Mouse (Mus musculus) heart, adult 2 months (tissue): ENCODE results near the gene Pml. TPM values are rescaled to one million over a fixed set of nuclear protein-coding genes. Genes with fewer than 3 reads are reported as not detected.

ENCODE experiments used
- DNase-seq, 2 experiments: peaks; one replicate each; pipeline ENCODE4 v3.0.0; 2021
- H3K27ac ChIP-seq: fragments of 200-600 bp; 2 replicates; pipeline ENCODE4 v1.8.1; 2022
- H3K27me3 ChIP-seq: fragments of 200-500 bp; 2 replicates; pipeline ENCODE4 v1.6.1; 2012; ENCODE audit warnings: mild to moderate bottlenecking, low read length, inconsistent platforms, mixed read lengths; ENCODE audit not compliant: control insufficient read depth, insufficient read depth
- H3K36me3 ChIP-seq: fragments of 200-500 bp; 2 replicates; pipeline ENCODE4 v1.6.1; 2012; ENCODE audit warnings: low read length, inconsistent platforms; ENCODE audit not compliant: control insufficient read depth, insufficient read depth
- H3K4me1 ChIP-seq: fragments of 200-500 bp; 2 replicates; pipeline ENCODE4 v1.6.1; 2011; ENCODE audit warnings: low read length; ENCODE audit not compliant: control insufficient read depth, insufficient read depth
- H3K4me3 ChIP-seq: fragments of 200-600 bp; 2 replicates; pipeline ENCODE4 v1.8.1; 2022
- H3K79me2 ChIP-seq: fragments of 200-500 bp; replicated peaks from 2 replicates; pipeline ENCODE4 v1.6.1; 2012; ENCODE audit warnings: mild to moderate bottlenecking, inconsistent platforms, low read length, moderate library complexity, mixed read lengths; ENCODE audit not compliant: control insufficient read depth, insufficient read depth
- H3K9ac ChIP-seq: fragments of 200-500 bp; 2 replicates; pipeline ENCODE4 v1.6.1; 2012; ENCODE audit warnings: low read depth, mild to moderate bottlenecking, control low read depth, inconsistent platforms, low read length, mixed read lengths
- CTCF ChIP-seq: fragments of 200-600 bp; IDR thresholded peaks from 2 replicates; pipeline ENCODE4 v1.8.1; 2022; ENCODE audit warnings: antibody characterized with exemption, mild to moderate bottlenecking, moderate library complexity
- EP300 ChIP-seq: fragments of 200-500 bp; IDR thresholded peaks from 2 replicates; pipeline ENCODE4 v1.6.1; 2011; ENCODE audit warnings: low read depth, low read length, control low read depth; ENCODE audit not compliant: insufficient read depth
- POLR2A ChIP-seq: fragments of 200-500 bp; IDR thresholded peaks from 2 replicates; pipeline ENCODE4 v1.6.1; 2011; ENCODE audit warnings: mild to moderate bottlenecking, low read depth, low read length, control low read depth; ENCODE audit not compliant: insufficient read depth
- WGBS: fragments of 180-500 bp; shearing (Covaris S2); methylation state at CpG from one replicate; pipeline ENCODE4 v1.1.7; 2018; 5-methylcytosine and 5-hydroxymethylcytosine counted together
- intact Hi-C: fragments of 180-260 bp; cut with DNase I; formaldehyde crosslinking; loops from one replicate; pipeline ENCODE4 v1.15.1; 2025
- polyA plus RNA-seq: library from polyadenylated mRNA; depleted of rRNA; stranded (reverse); fragments of >200 nt; gene quantifications from 2 replicates; pipeline ENCODE4 v1.2.3, GENCODE M21; 2012
- total RNA-seq, 2 experiments: library from RNA; stranded (reverse); gene quantifications; 2 replicates each; pipeline ENCODE4 v1.2.3; 2021

Pml gene
- total and polyA plus RNA-seq, 3 experiments: 7.5 to 10.4 (median 8.2) TPM

GRCm38 (mm10) chr9:58196610-58197567 is 52.7 kb downstream of the Pml start:
- Histone ChIP-seq H3K4me1 (no peaks in the 10 kb centered on the region), H3K36me3 (no peaks in the 10 kb centered on the region), H3K27ac (no peak overlapping the region), H3K79me2 (no peaks in the 10 kb centered on the region), H3K9ac (no peak overlapping the region), H3K4me3 (no peak overlapping the region), H3K27me3 (peaks cover 25% of the 10 kb centered on the region)
- WGBS: 15% methylated on average over 46 of the region's 46 CpGs
- TF ChIP-seq CTCF (no peak), EP300 (no peak), POLR2A (no peak)
- DNase-seq: no peak
- intact Hi-C loops: no loop called here

DNA sequence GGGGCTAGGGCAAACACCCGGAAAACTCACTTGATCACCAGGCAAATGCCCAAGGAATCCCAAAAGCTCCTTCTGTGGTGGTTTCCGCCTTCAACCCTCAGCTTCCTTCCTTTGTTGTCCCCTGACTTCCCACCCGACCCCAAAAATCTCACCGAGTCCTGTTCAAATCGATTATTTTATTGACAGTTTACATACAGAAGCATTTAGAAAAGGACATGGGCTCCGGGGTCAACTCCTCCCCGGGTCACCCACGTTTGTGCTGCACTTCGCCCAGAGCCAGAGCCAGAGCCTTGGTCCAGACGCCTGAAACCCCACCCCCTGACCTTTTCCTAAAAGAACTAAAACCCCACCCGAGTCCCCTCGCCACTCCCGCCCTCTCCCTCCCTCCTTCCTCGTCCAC is 53.4 kb downstream of the Pml start:
- WGBS: 9% methylated on average over 14 of the region's 14 CpGs
- Histone ChIP-seq H3K79me2 (no peaks in the 10 kb centered on the region), H3K9ac (no peak overlapping the region), H3K27ac (no peak overlapping the region), H3K36me3 (no peaks in the 10 kb centered on the region), H3K27me3 (peaks cover 23% of the 10 kb centered on the region), H3K4me1 (no peaks in the 10 kb centered on the region), H3K4me3 (no peak overlapping the region)
- DNase-seq: no peak
- intact Hi-C loops: no loop called here
- TF ChIP-seq POLR2A (no peak), CTCF (no peak), EP300 (no peak)

GRCm38 (mm10) chr9:58195671-58196070 is 53.9 kb downstream of the Pml start:
- no peaks in the 10 kb centered on the region for H3K4me1 ChIP-seq
- no peak overlapping the region for H3K4me3 ChIP-seq
- no peaks in the 10 kb centered on the region for H3K79me2 ChIP-seq
- no peak overlapping the region for H3K27ac ChIP-seq
- DNase-seq: no peak
- H3K9ac ChIP-seq: no peak overlapping the region
- H3K27me3 ChIP-seq: peaks cover 20% of the 10 kb centered on the region
- intact Hi-C loops: no loop called here
- WGBS: 40% methylated on average over 1 of the region's 1 CpGs
- H3K36me3 ChIP-seq: no peaks in the 10 kb centered on the region
- TF ChIP-seq EP300: no peak
- TF ChIP-seq POLR2A: no peak
- no peak for TF ChIP-seq CTCF

DNA sequence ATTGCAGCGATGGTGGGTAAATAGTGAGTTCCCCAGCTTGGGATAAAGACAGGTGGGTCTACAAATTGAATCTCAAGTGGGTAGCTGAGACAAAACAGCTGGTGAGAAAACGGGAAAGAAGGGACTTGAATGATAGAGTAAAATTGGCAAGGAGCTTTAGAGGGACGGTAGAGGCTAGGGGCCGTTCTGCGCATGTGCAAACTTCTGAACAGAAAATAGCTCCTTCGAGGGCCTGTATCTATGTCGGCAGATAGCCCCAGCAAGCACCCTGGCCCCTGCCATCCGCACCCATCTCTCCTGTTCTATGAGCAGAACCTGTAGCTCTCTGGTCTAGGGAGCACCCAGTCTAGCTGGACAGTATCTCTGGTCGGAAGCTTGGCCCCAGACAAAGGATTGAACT is 55.4 kb downstream of the Pml start:
- 64% methylated on average over 9 of the region's 9 CpGs for WGBS
- no peaks in the 10 kb centered on the region for H3K4me1 ChIP-seq
- DNase-seq: no peak
- H3K4me3 ChIP-seq: no peak overlapping the region
- H3K79me2 ChIP-seq: no peaks in the 10 kb centered on the region
- TF ChIP-seq EP300: no peak
- H3K27me3 ChIP-seq: peaks cover 19% of the 10 kb centered on the region
- H3K36me3 ChIP-seq: no peaks in the 10 kb centered on the region
- no peak overlapping the region for H3K9ac ChIP-seq
- no peak overlapping the region for H3K27ac ChIP-seq
- intact Hi-C loops: no loop called here

DNA sequence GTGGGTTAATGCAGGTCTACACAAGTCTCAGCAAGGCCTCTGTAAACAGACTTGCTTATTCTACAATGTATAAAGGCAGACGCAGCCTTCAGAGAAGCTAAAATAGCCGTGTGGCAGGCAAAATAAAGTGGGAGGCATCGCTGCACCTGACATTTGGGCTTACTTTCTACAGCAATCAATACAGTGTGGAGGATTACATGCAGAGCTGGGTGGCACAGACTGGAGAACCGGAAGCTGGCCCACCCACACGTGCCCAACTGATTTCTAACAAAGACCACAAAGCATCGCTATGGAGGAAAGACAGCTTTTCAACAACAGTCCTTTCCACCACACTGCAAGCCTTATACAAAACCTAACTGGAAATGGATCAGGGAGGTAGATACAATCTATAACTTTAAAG is 65.1 kb downstream of the Pml start:
- intact Hi-C loops: no loop called here
- no peak overlapping the region for H3K27ac ChIP-seq
- H3K9ac ChIP-seq: no peak overlapping the region
- H3K36me3 ChIP-seq: no peaks in the 10 kb centered on the region
- no peak for TF ChIP-seq POLR2A
- no peak for TF ChIP-seq EP300
- TF ChIP-seq CTCF: no peak
- no peak for DNase-seq
- H3K4me1 ChIP-seq: no peaks in the 10 kb centered on the region
- WGBS: 80% methylated on average over 6 of the region's 6 CpGs
- 0 out of 2 replicates have a peak, but pooled peaks cover 1% of the 10 kb centered on the region for H3K27me3 ChIP-seq
- no peaks in the 10 kb centered on the region for H3K79me2 ChIP-seq
- no peak overlapping the region for H3K4me3 ChIP-seq

GRCm38 (mm10) chr9:58179390-58179789 is 70.2 kb downstream of the Pml start:
- 93% methylated on average over 2 of the region's 2 CpGs for WGBS
- no peak overlapping the region for H3K4me3 ChIP-seq
- no peak for DNase-seq
- H3K9ac ChIP-seq: no peak overlapping the region
- no peaks in the 10 kb centered on the region for H3K4me1 ChIP-seq
- H3K36me3 ChIP-seq: no peaks in the 10 kb centered on the region
- H3K27me3 ChIP-seq: no peaks in the 10 kb centered on the region
- intact Hi-C loops: no loop called here
- H3K79me2 ChIP-seq: no peaks in the 10 kb centered on the region
- H3K27ac ChIP-seq: no peak overlapping the region
- TF ChIP-seq POLR2A (no peak), EP300 (no peak), CTCF (no peak)
